Mouse (Mus musculus): Measurements from ENCODE around the gene Sap18b. TPM values are rescaled to one million over a fixed set of nuclear protein-coding genes. Genes with fewer than 3 reads are reported as not detected.

Sap18b gene
- polyA plus RNA-seq, 1 experiment from 2014 or later = 379 TPM

GRCm38 (mm10) chr8:95801476-95802064 lies 23.6 kb upstream of the Sap18b start:
- no peaks in the 10 kb centered on the region for H3K9me3 ChIP-seq (ENCODE audit: control insufficient read depth, low read length)
- H3K9ac ChIP-seq (ENCODE audit: low read length) = no peak overlapping the region
- H3K4me2 ChIP-seq (ENCODE audit: low read depth, low read length, severe bottlenecking) = no peak overlapping the region
- ATAC-seq (replicated peaks; ENCODE audit: low FRiP score) (no peak), DNase-seq (ENCODE audit: low spot score) (no peak)
- H3K4me1 ChIP-seq (replicated peaks; ENCODE audit: control insufficient read depth, insufficient read depth, low read length) = peaks cover 10% of the 10 kb centered on the region
- no peak overlapping the region for H3K4me3 ChIP-seq (ENCODE audit: low read depth, low read length)
- no peak overlapping the region for H3K27ac ChIP-seq (ENCODE audit: low read depth, low read length)
- WGBS = 59% methylated on average over 1 of the region's 1 CpGs
- H3K27me3 ChIP-seq (ENCODE audit: control insufficient read depth, insufficient read depth, low read length) = no peaks in the 10 kb centered on the region
- H3K36me3 ChIP-seq (ENCODE audit: control insufficient read depth, insufficient read depth, low read length) = no peaks in the 10 kb centered on the region; the same call in 1 of the 2 replicates

GRCm38 (mm10) chr8:95802231-95802630 lies 22.9 kb upstream of the Sap18b start:
- H3K4me1 ChIP-seq (replicated peaks; ENCODE audit: control insufficient read depth, insufficient read depth, low read length) = peaks cover 10% of the 10 kb centered on the region
- no peaks in the 10 kb centered on the region for H3K27me3 ChIP-seq (ENCODE audit: control insufficient read depth, insufficient read depth, low read length)
- no peak overlapping the region for H3K4me2 ChIP-seq (ENCODE audit: low read depth, low read length, severe bottlenecking)
- WGBS = 90% methylated on average over 8 of the region's 8 CpGs
- H3K36me3 ChIP-seq (ENCODE audit: control insufficient read depth, insufficient read depth, low read length) = no peaks in the 10 kb centered on the region; the same call in 1 of the 2 replicates
- ATAC-seq (replicated peaks; ENCODE audit: low FRiP score) (no peak), DNase-seq (ENCODE audit: low spot score) (no peak)
- no peak overlapping the region for H3K9ac ChIP-seq (ENCODE audit: low read length)
- H3K4me3 ChIP-seq (ENCODE audit: low read depth, low read length) = no peak overlapping the region
- no peaks in the 10 kb centered on the region for H3K9me3 ChIP-seq (ENCODE audit: control insufficient read depth, low read length)
- no peak overlapping the region for H3K27ac ChIP-seq (ENCODE audit: low read depth, low read length)

- Histone ChIP-seq H3K4me1 (replicated peaks; ENCODE audit: control insufficient read depth, insufficient read depth, low read length) (peaks cover 10% of the 10 kb centered on the region), H3K4me2 (ENCODE audit: low read depth, low read length, severe bottlenecking) (peak overlapping the region; percentile 89), H3K27ac (ENCODE audit: low read depth, low read length) (no peak overlapping the region), H3K27me3 (ENCODE audit: control insufficient read depth, insufficient read depth, low read length) (no peaks in the 10 kb centered on the region), H3K36me3 (ENCODE audit: control insufficient read depth, insufficient read depth, low read length) (no peaks in the 10 kb centered on the region; the same call in 1 of the 2 replicates), H3K9ac (ENCODE audit: low read length) (peak overlapping the region; percentile 98), H3K9me3 (ENCODE audit: control insufficient read depth, low read length) (no peaks in the 10 kb centered on the region), H3K4me3 (ENCODE audit: low read depth, low read length) (peak overlapping the region; percentile 99)
- DNase-seq (ENCODE audit: low spot score) (no peak), ATAC-seq (replicated peaks; ENCODE audit: low FRiP score) (no peak)
- 67% methylated on average over 2 of the region's 2 CpGs for WGBS
Measured at GRCm38 (mm10) chr8:95805482-95805881, 19.7 kb upstream of the Sap18b start.

GRCm38 (mm10) chr8:95806461-95807191 lies 18.5 kb upstream of the Sap18b start:
- DNase-seq (ENCODE audit: low spot score) = no peak
- peak overlapping the region; percentile 99 for H3K4me3 ChIP-seq (ENCODE audit: low read depth, low read length)
- peak; percentile 9; the same call in 1 of the 2 replicates for ATAC-seq (replicated peaks; ENCODE audit: low FRiP score)
- H3K27me3 ChIP-seq (ENCODE audit: control insufficient read depth, insufficient read depth, low read length) = no peaks in the 10 kb centered on the region
- no peaks in the 10 kb centered on the region; the same call in 1 of the 2 replicates for H3K36me3 ChIP-seq (ENCODE audit: control insufficient read depth, insufficient read depth, low read length)
- WGBS = under 1% methylated on average over 62 of the region's 69 CpGs
- H3K4me2 ChIP-seq (ENCODE audit: low read depth, low read length, severe bottlenecking) = peak overlapping the region; percentile 89
- peak overlapping the region; percentile 98 for H3K9ac ChIP-seq (ENCODE audit: low read length)
- H3K4me1 ChIP-seq (replicated peaks; ENCODE audit: control insufficient read depth, insufficient read depth, low read length) = peaks cover 9% of the 10 kb centered on the region
- H3K27ac ChIP-seq (ENCODE audit: low read depth, low read length) = peak overlapping the region; percentile 86
- no peaks in the 10 kb centered on the region for H3K9me3 ChIP-seq (ENCODE audit: control insufficient read depth, low read length)

- Histone ChIP-seq H3K4me3 (ENCODE audit: low read depth, low read length) (peak within 1 kb of the TSS; percentile 99), H3K4me2 (ENCODE audit: low read depth, low read length, severe bottlenecking) (peak within 1 kb of the TSS; percentile 89), H3K27me3 (ENCODE audit: control insufficient read depth, insufficient read depth, low read length) (no peaks in the 10 kb centered on the region), H3K27ac (ENCODE audit: low read depth, low read length) (peak within 1 kb of the TSS; percentile 92), H3K4me1 (replicated peaks; ENCODE audit: control insufficient read depth, insufficient read depth, low read length) (peaks cover 8% of the 10 kb centered on the region), H3K36me3 (ENCODE audit: control insufficient read depth, insufficient read depth, low read length) (no peaks in the 10 kb centered on the region), H3K9me3 (ENCODE audit: control insufficient read depth, low read length) (no peaks in the 10 kb centered on the region), H3K9ac (ENCODE audit: low read length) (peak within 1 kb of the TSS; percentile 98)
- WGBS = under 1% methylated on average over 44 of the region's 44 CpGs
- ATAC-seq (replicated peaks; ENCODE audit: low FRiP score) (peak; percentile 97), DNase-seq (ENCODE audit: low spot score) (peak; percentile 96)
Measured at GRCm38 (mm10) chr8:95807331-95807843, 17.8 kb upstream of the Sap18b start, which contains the start of gene Cnot1. Cnot1 (minus strand) TSS chr8:95807464.

GRCm38 (mm10) chr8:95807861-95808260 lies 17.3 kb upstream of the Sap18b start:
- H3K36me3 ChIP-seq (ENCODE audit: control insufficient read depth, insufficient read depth, low read length) = no peaks in the 10 kb centered on the region
- WGBS = under 1% methylated on average over 20 of the region's 20 CpGs

GRCm38 (mm10) chr8:95808631-95809030 lies 16.5 kb upstream of the Sap18b start:
- Histone ChIP-seq H3K9ac (ENCODE audit: low read length) (no peak overlapping the region), H3K4me3 (ENCODE audit: low read depth, low read length) (no peak overlapping the region), H3K27me3 (ENCODE audit: control insufficient read depth, insufficient read depth, low read length) (no peaks in the 10 kb centered on the region), H3K4me1 (replicated peaks; ENCODE audit: control insufficient read depth, insufficient read depth, low read length) (peaks cover 8% of the 10 kb centered on the region), H3K27ac (ENCODE audit: low read depth, low read length) (no peak overlapping the region), H3K4me2 (ENCODE audit: low read depth, low read length, severe bottlenecking) (no peak overlapping the region), H3K9me3 (ENCODE audit: control insufficient read depth, low read length) (no peaks in the 10 kb centered on the region), H3K36me3 (ENCODE audit: control insufficient read depth, insufficient read depth, low read length) (no peaks in the 10 kb centered on the region)
- 89% methylated on average over 4 of the region's 4 CpGs for WGBS
- no peak for DNase-seq (ENCODE audit: low spot score)
- no peak for ATAC-seq (replicated peaks; ENCODE audit: low FRiP score)

More at GRCm38 (mm10) chr8:95807861-95808260, 17.3 kb upstream of the Sap18b start:
- Histone ChIP-seq H3K4me3 (ENCODE audit: low read depth, low read length) (peak overlapping the region; percentile 99), H3K9ac (ENCODE audit: low read length) (peak overlapping the region; percentile 69), H3K4me1 (replicated peaks; ENCODE audit: control insufficient read depth, insufficient read depth, low read length) (peaks cover 8% of the 10 kb centered on the region), H3K9me3 (ENCODE audit: control insufficient read depth, low read length) (no peaks in the 10 kb centered on the region), H3K27me3 (ENCODE audit: control insufficient read depth, insufficient read depth, low read length) (no peaks in the 10 kb centered on the region), H3K4me2 (ENCODE audit: low read depth, low read length, severe bottlenecking) (peak overlapping the region; percentile 89), H3K27ac (ENCODE audit: low read depth, low read length) (peak overlapping the region; percentile 92)
- ATAC-seq (replicated peaks; ENCODE audit: low FRiP score) = peak; percentile 93
- peak; percentile 91 for DNase-seq (ENCODE audit: low spot score)

GRCm38 (mm10) chr8:95809116-95809515 lies 16.0 kb upstream of the Sap18b start:
- WGBS = 90% methylated on average over 5 of the region's 5 CpGs
- Histone ChIP-seq H3K27me3 (ENCODE audit: control insufficient read depth, insufficient read depth, low read length) (no peaks in the 10 kb centered on the region), H3K9ac (ENCODE audit: low read length) (no peak overlapping the region), H3K4me3 (ENCODE audit: low read depth, low read length) (no peak overlapping the region), H3K9me3 (ENCODE audit: control insufficient read depth, low read length) (no peaks in the 10 kb centered on the region), H3K4me1 (replicated peaks; ENCODE audit: control insufficient read depth, insufficient read depth, low read length) (peaks cover 8% of the 10 kb centered on the region), H3K36me3 (ENCODE audit: control insufficient read depth, insufficient read depth, low read length) (no peaks in the 10 kb centered on the region), H3K27ac (ENCODE audit: low read depth, low read length) (no peak overlapping the region), H3K4me2 (ENCODE audit: low read depth, low read length, severe bottlenecking) (no peak overlapping the region)
- ATAC-seq (replicated peaks; ENCODE audit: low FRiP score) (no peak), DNase-seq (ENCODE audit: low spot score) (no peak)

Data from forebrain, embryonic 11.5 days (tissue).